Mouse (Mus musculus): ENCODE results near the gene Pip5kl1. TPM values are rescaled to one million over a fixed set of nuclear protein-coding genes. Genes with fewer than 3 reads are reported as not detected.

Pip5kl1 gene
- polyA plus RNA-seq, 2 experiments, result 0.43 to 1.9 TPM

DNA sequence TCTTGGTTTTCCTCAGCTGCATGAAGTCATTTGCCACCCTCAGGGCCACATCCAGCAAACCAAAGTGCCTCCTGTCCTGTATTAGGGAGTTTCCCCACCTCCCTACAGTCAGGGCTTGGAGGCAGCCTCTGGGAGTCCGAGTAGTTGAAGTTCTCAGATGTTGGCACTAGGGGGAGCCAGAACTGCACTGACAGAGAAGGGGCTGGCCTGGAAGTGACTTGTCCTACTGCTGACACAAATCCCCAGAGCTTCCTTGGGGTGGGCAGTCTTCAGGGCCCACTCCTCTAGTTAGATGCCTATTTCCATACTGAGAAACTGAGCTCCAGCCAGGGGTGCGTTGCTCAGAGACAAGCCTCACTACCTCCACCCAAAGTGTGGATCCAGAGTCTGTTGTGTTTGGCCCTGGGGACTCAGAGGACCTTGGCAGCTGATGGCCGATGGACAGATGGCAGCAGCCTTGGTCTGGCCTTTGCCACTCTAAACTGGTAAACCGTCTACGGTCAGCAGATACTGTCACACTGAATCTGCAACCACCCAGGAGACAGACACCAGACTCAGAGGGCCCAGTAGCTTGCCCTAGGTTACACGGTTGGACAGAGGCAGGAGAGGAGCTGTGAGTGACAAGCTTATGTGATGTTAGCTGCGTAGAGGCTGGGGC lies 57.3 kb downstream of the Pip5kl1 start:
- 63% methylated on average over 7 of the region's 7 CpGs for WGBS

More for the DNA sequence above, 57.3 kb downstream of the Pip5kl1 start:
- DNase-seq (ENCODE audit: low spot score) (peak; percentile 82), ATAC-seq (ENCODE audit: low FRiP score, low read depth) (peak; percentile 51; the same call in 1 of the 2 replicates)
- Histone ChIP-seq H3K4me2 (replicated peaks; ENCODE audit: low read depth, low read length, severe bottlenecking) (no peak overlapping the region), H3K9ac (ENCODE audit: low read depth, low read length, severe bottlenecking) (no peak overlapping the region), H3K36me3 (ENCODE audit: control insufficient read depth, insufficient read depth, low read length) (no peaks in the 10 kb centered on the region), H3K9me3 (ENCODE audit: control insufficient read depth, low read length) (no peaks in the 10 kb centered on the region), H3K27me3 (ENCODE audit: control insufficient read depth, insufficient read depth, low read length) (no peaks in the 10 kb centered on the region), H3K4me1 (ENCODE audit: control insufficient read depth, insufficient read depth, low read length) (peaks cover 21% of the 10 kb centered on the region), H3K4me3 (replicated peaks; ENCODE audit: low read length) (no peak overlapping the region), H3K27ac (replicated peaks; ENCODE audit: low read depth, low read length) (no peak overlapping the region)
- TF ChIP-seq POLR2A (IDR thresholded peaks at IDR 0.05; ENCODE audit: borderline replicate concordance, extremely low read depth, insufficient read depth, insufficient read length), result no peak

Other genes with a start within 250 kb of the Pip5kl1 start
- gene Ciz1, start 222.5 kb upstream of the Pip5kl1 start, polyA plus RNA-seq (2012; rRNA removed), result 196 and 266 TPM in 2 replicates
- 39.5 and 46.5 TPM in 2 replicates for gene Ciz1, start 222.5 kb upstream of the Pip5kl1 start, polyA plus RNA-seq (2014; fragmentation: Nextera tagmentation; extraction: Ambion mirVana)
- 318 and 459 TPM in 2 replicates for gene Dnm1, start 221.5 kb upstream of the Pip5kl1 start, polyA plus RNA-seq (2012; rRNA removed)
- gene Dnm1, start 221.5 kb upstream of the Pip5kl1 start, polyA plus RNA-seq (2014; fragmentation: Nextera tagmentation; extraction: Ambion mirVana), result 46.0 and 60.1 TPM in 2 replicates
- 51.3 and 76.1 TPM in 2 replicates for gene 1110008P14Rik, start 192.9 kb upstream of the Pip5kl1 start, polyA plus RNA-seq (2012; rRNA removed)
- gene 1110008P14Rik, start 192.9 kb upstream of the Pip5kl1 start, polyA plus RNA-seq (2014; fragmentation: Nextera tagmentation; extraction: Ambion mirVana), result 55.3 and 66.9 TPM in 2 replicates
- gene Lcn2, start 186.5 kb upstream of the Pip5kl1 start, polyA plus RNA-seq (2012; rRNA removed), result 1.3 and 2.4 TPM in 2 replicates
- 0.97 and 2.8 TPM in 2 replicates for gene Lcn2, start 186.5 kb upstream of the Pip5kl1 start, polyA plus RNA-seq (2014; fragmentation: Nextera tagmentation; extraction: Ambion mirVana)
- gene Ptges2, start 178.9 kb upstream of the Pip5kl1 start, polyA plus RNA-seq (2012; rRNA removed), result 29.3 and 30.5 TPM in 2 replicates
- gene Ptges2, start 178.9 kb upstream of the Pip5kl1 start, polyA plus RNA-seq (2014; fragmentation: Nextera tagmentation; extraction: Ambion mirVana), result 26.5 and 30.3 TPM in 2 replicates
- gene Naif1, start 124.3 kb upstream of the Pip5kl1 start, polyA plus RNA-seq (2012; rRNA removed), result 4.5 and 5.1 TPM in 2 replicates
- 4.2 and 5.4 TPM in 2 replicates for gene Naif1, start 124.3 kb upstream of the Pip5kl1 start, polyA plus RNA-seq (2014; fragmentation: Nextera tagmentation; extraction: Ambion mirVana)
- gene Slc25a25, start 123.4 kb upstream of the Pip5kl1 start, polyA plus RNA-seq (2012; rRNA removed), result 17.4 and 19.2 TPM in 2 replicates
- gene Slc25a25, start 123.4 kb upstream of the Pip5kl1 start, polyA plus RNA-seq (2014; fragmentation: Nextera tagmentation; extraction: Ambion mirVana), result 12.7 and 15.1 TPM in 2 replicates
- gene Fam102a, start 39.5 kb upstream of the Pip5kl1 start, polyA plus RNA-seq (2012; rRNA removed), result 15.3 and 22.8 TPM in 2 replicates
- gene Fam102a, start 39.5 kb upstream of the Pip5kl1 start, polyA plus RNA-seq (2014; fragmentation: Nextera tagmentation; extraction: Ambion mirVana), result 17.2 TPM in 2 replicates
- gene Dpm2, start 3.9 kb upstream of the Pip5kl1 start, polyA plus RNA-seq (2012; rRNA removed), result 146 and 178 TPM in 2 replicates
- 122 TPM in 2 replicates for gene Dpm2, start 3.9 kb upstream of the Pip5kl1 start, polyA plus RNA-seq (2014; fragmentation: Nextera tagmentation; extraction: Ambion mirVana)
- gene 9430097D07Rik, start 887 bp downstream of the Pip5kl1 start, polyA plus RNA-seq (2012; rRNA removed), result 0.09 TPM in 1 of 2 replicates, not detected in the other
- 0.17 TPM in 1 of 2 replicates, not detected in the other for gene 9430097D07Rik, start 887 bp downstream of the Pip5kl1 start, polyA plus RNA-seq (2014; fragmentation: Nextera tagmentation; extraction: Ambion mirVana)
- gene St6galnac4, start 12.3 kb downstream of the Pip5kl1 start, polyA plus RNA-seq (2012; rRNA removed), result 31.8 and 44.9 TPM in 2 replicates
- gene St6galnac4, start 12.3 kb downstream of the Pip5kl1 start, polyA plus RNA-seq (2014; fragmentation: Nextera tagmentation; extraction: Ambion mirVana), result 33.3 and 33.9 TPM in 2 replicates
- 39.2 and 52.9 TPM in 2 replicates for gene St6galnac6, start 24.9 kb downstream of the Pip5kl1 start, polyA plus RNA-seq (2012; rRNA removed)
- 10.7 and 11.7 TPM in 2 replicates for gene St6galnac6, start 24.9 kb downstream of the Pip5kl1 start, polyA plus RNA-seq (2014; fragmentation: Nextera tagmentation; extraction: Ambion mirVana)
- 25.5 and 26.7 TPM in 2 replicates for gene Ak1, start 47.0 kb downstream of the Pip5kl1 start, polyA plus RNA-seq (2012; rRNA removed)
- 44.1 and 56.2 TPM in 2 replicates for gene Ak1, start 47.0 kb downstream of the Pip5kl1 start, polyA plus RNA-seq (2014; fragmentation: Nextera tagmentation; extraction: Ambion mirVana)
- 61.4 and 91.8 TPM in 2 replicates for gene Eng, start 71.8 kb downstream of the Pip5kl1 start, polyA plus RNA-seq (2012; rRNA removed)
- 49.3 and 52.2 TPM in 2 replicates for gene Eng, start 71.8 kb downstream of the Pip5kl1 start, polyA plus RNA-seq (2014; fragmentation: Nextera tagmentation; extraction: Ambion mirVana)
- 75.7 and 101 TPM in 2 replicates for gene Fpgs, start 129.3 kb downstream of the Pip5kl1 start, polyA plus RNA-seq (2012; rRNA removed)
- 30.7 and 33.4 TPM in 2 replicates for gene Fpgs, start 129.3 kb downstream of the Pip5kl1 start, polyA plus RNA-seq (2014; fragmentation: Nextera tagmentation; extraction: Ambion mirVana)
- 211 and 240 TPM in 2 replicates for gene Cdk9, start 138.3 kb downstream of the Pip5kl1 start, polyA plus RNA-seq (2012; rRNA removed)
- 84.7 and 87.1 TPM in 2 replicates for gene Cdk9, start 138.3 kb downstream of the Pip5kl1 start, polyA plus RNA-seq (2014; fragmentation: Nextera tagmentation; extraction: Ambion mirVana)
- 36.8 and 52.0 TPM in 2 replicates for gene Sh2d3c, start 146.3 kb downstream of the Pip5kl1 start, polyA plus RNA-seq (2012; rRNA removed)
- 18.5 and 20.3 TPM in 2 replicates for gene Sh2d3c, start 146.3 kb downstream of the Pip5kl1 start, polyA plus RNA-seq (2014; fragmentation: Nextera tagmentation; extraction: Ambion mirVana)
- gene 6330409D20Rik, start 166.2 kb downstream of the Pip5kl1 start, polyA plus RNA-seq (2012; rRNA removed), result 0.14 and 0.15 TPM in 2 replicates
- gene 6330409D20Rik, start 166.2 kb downstream of the Pip5kl1 start, polyA plus RNA-seq (2014; fragmentation: Nextera tagmentation; extraction: Ambion mirVana), result not detected in 2 replicates
- 82.6 and 169 TPM in 2 replicates for gene Tor2a, start 182.4 kb downstream of the Pip5kl1 start, polyA plus RNA-seq (2012; rRNA removed)
- gene Tor2a, start 182.4 kb downstream of the Pip5kl1 start, polyA plus RNA-seq (2014; fragmentation: Nextera tagmentation; extraction: Ambion mirVana), result 81.2 and 86.2 TPM in 2 replicates
- 0.47 and 0.70 TPM in 2 replicates for gene Ttc16, start 200.8 kb downstream of the Pip5kl1 start, polyA plus RNA-seq (2012; rRNA removed)
- 0.12 and 0.15 TPM in 2 replicates for gene Ttc16, start 200.8 kb downstream of the Pip5kl1 start, polyA plus RNA-seq (2014; fragmentation: Nextera tagmentation; extraction: Ambion mirVana)
- gene Ptrh1, start 201.0 kb downstream of the Pip5kl1 start, polyA plus RNA-seq (2012; rRNA removed), result 11.3 and 11.5 TPM in 2 replicates
- 5.1 and 5.8 TPM in 2 replicates for gene Ptrh1, start 201.0 kb downstream of the Pip5kl1 start, polyA plus RNA-seq (2014; fragmentation: Nextera tagmentation; extraction: Ambion mirVana)
- 0.04 and 0.05 TPM in 2 replicates for gene Cfap157, start 209.6 kb downstream of the Pip5kl1 start, polyA plus RNA-seq (2012; rRNA removed)
- 0.11 and 0.12 TPM in 2 replicates for gene Cfap157, start 209.6 kb downstream of the Pip5kl1 start, polyA plus RNA-seq (2014; fragmentation: Nextera tagmentation; extraction: Ambion mirVana)